Mouse (Mus musculus) midbrain, postnatal 0 days (tissue): Measurements from ENCODE around the gene Ube2e3. TPM values are rescaled to one million over a fixed set of nuclear protein-coding genes. Genes with fewer than 3 reads are reported as not detected.

Experiments used
- ATAC-seq: fragments of 200-750 bp; cut with Nextera tagmentation; 2 replicates; pipeline ENCODE4 v1.8.0; 2017; ENCODE audit warnings: moderate number of reproducible peaks, mild to moderate bottlenecking, moderate TSS enrichment, moderate library complexity; ENCODE audit not compliant: low FRiP score
- DNase-seq: peaks from one replicate; pipeline ENCODE4 v3.0.0-alpha.2; 2015; ENCODE audit warnings: low spot score
- H3K27ac ChIP-seq: fragments of 300-500 bp; sonication (generic); 2 replicates; pipeline ENCODE4 v1.5.1; 2014; ENCODE audit warnings: low read depth, mild to moderate bottlenecking, low read length, mixed read lengths
- H3K27me3 ChIP-seq: fragments of 300-500 bp; sonication (generic); 2 replicates; pipeline ENCODE4 v1.6.1; 2014; ENCODE audit warnings: low read length, control low read depth, mixed read lengths; ENCODE audit not compliant: insufficient read depth
- H3K36me3 ChIP-seq: fragments of 300-500 bp; sonication (generic); 2 replicates; pipeline ENCODE4 v1.6.1; 2014; ENCODE audit warnings: low read length, control low read depth, mixed read lengths; ENCODE audit not compliant: insufficient read depth
- H3K4me1 ChIP-seq: fragments of 300-500 bp; sonication (generic); 2 replicates; pipeline ENCODE4 v1.6.1; 2014; ENCODE audit warnings: mild to moderate bottlenecking, control low read depth, antibody characterized with exemption, low read length, mixed read lengths; ENCODE audit not compliant: insufficient read depth
- H3K4me2 ChIP-seq: fragments of 300-500 bp; sonication (generic); 2 replicates; pipeline ENCODE4 v1.6.1; 2014; ENCODE audit warnings: low read depth, mild to moderate bottlenecking, low read length, mixed read lengths; ENCODE audit not compliant: poor library complexity, severe bottlenecking
- H3K4me3 ChIP-seq: fragments of 300-500 bp; sonication (generic); 2 replicates; pipeline ENCODE4 v1.5.1; 2014; ENCODE audit warnings: low read depth, mild to moderate bottlenecking, low read length, moderate library complexity
- H3K9ac ChIP-seq: fragments of 300-500 bp; sonication (generic); replicated peaks from 2 replicates; pipeline ENCODE4 v1.6.1; 2014; ENCODE audit warnings: mild to moderate bottlenecking, low read length, moderate library complexity, mixed read lengths; ENCODE audit not compliant: poor library complexity, severe bottlenecking
- H3K9me3 ChIP-seq: fragments of 300-500 bp; sonication (generic); 2 replicates; pipeline ENCODE4 v1.6.1; 2016; ENCODE audit warnings: low read length, control low read depth
- CTCF ChIP-seq: IDR thresholded peaks from 2 replicates; pipeline ENCODE4 v1.5.1; 2016; ENCODE audit warnings: antibody characterized with exemption, mild to moderate bottlenecking
- WGBS: fragments of 180-500 bp; shearing (Covaris S2); extraction: QIAGEN DNeasy Blood & Tissue Kit; methylation state at CpG from one replicate; pipeline ENCODE4 v1.1.7; 2014; 5-methylcytosine and 5-hydroxymethylcytosine counted together
- polyA plus RNA-seq: library from polyadenylated mRNA; unstranded; fragments of >200 nt; fragmentation: Nextera tagmentation; extraction: Ambion mirVana; gene quantifications from 2 replicates; pipeline ENCODE4 v1.2.1, GENCODE M21; 2015
- total RNA-seq: library from RNA; depleted of rRNA; stranded (reverse); fragments of >200 nt; gene quantifications from 2 replicates; pipeline ENCODE4 v1.2.3, GENCODE M21; 2014

The Ube2e3 gene
- total and polyA plus RNA-seq, 2 experiments from 2014 or later: 196 to 200 TPM

GRCm38 (mm10) chr2:78895216-78895615 lies 27.3 kb downstream of the Ube2e3 start:
- DNase-seq (no peak), ATAC-seq (no peak)
- Histone ChIP-seq H3K36me3 (no peaks in the 10 kb centered on the region), H3K9me3 (no peaks in the 10 kb centered on the region), H3K27me3 (no peaks in the 10 kb centered on the region), H3K4me3 (no peak overlapping the region), H3K9ac (no peak overlapping the region), H3K4me1 (no peaks in the 10 kb centered on the region), H3K27ac (no peak overlapping the region), H3K4me2 (no peak overlapping the region)
- WGBS: 92% methylated on average over 2 of the region's 2 CpGs
- no peak for TF ChIP-seq CTCF

GRCm38 (mm10) chr2:78905916-78906315 lies 38.0 kb downstream of the Ube2e3 start:
- no peaks in the 10 kb centered on the region for H3K36me3 ChIP-seq
- no peaks in the 10 kb centered on the region for H3K4me1 ChIP-seq
- no peak overlapping the region for H3K27ac ChIP-seq
- H3K4me2 ChIP-seq: no peak overlapping the region
- no peak overlapping the region for H3K4me3 ChIP-seq
- H3K9me3 ChIP-seq: no peaks in the 10 kb centered on the region
- DNase-seq: no peak
- ATAC-seq: no peak
- WGBS: 64% methylated on average over 3 of the region's 3 CpGs
- no peak for TF ChIP-seq CTCF
- H3K27me3 ChIP-seq: no peaks in the 10 kb centered on the region
- no peak overlapping the region for H3K9ac ChIP-seq

DNA sequence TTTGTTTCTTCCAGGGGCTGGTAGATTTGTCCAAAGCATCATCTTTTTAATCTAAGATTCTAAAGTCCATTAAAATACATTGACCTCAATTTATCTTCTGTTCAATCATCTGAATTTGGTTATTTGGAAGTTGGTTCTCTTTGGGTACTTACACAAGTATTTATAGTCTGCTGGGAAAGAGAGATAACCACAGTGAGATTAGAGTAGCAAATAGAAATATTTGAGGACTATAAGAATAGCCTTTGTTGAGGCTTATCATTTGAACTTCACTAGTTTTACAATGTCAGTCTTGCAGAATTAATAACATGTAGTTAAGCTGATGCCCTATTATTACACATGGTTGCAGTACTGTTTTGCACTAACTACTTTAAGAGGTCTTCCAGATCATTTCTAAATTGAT lies 43.6 kb downstream of the Ube2e3 start:
- DNase-seq: no peak
- no peak overlapping the region for H3K9ac ChIP-seq
- H3K36me3 ChIP-seq: no peaks in the 10 kb centered on the region
- no peaks in the 10 kb centered on the region for H3K4me1 ChIP-seq
- no peak for TF ChIP-seq CTCF
- no peaks in the 10 kb centered on the region for H3K9me3 ChIP-seq
- ATAC-seq: no peak
- no peaks in the 10 kb centered on the region for H3K27me3 ChIP-seq
- H3K4me2 ChIP-seq: no peak overlapping the region
- no peak overlapping the region for H3K27ac ChIP-seq
- H3K4me3 ChIP-seq: no peak overlapping the region

- no peaks in the 10 kb centered on the region for H3K4me1 ChIP-seq
- DNase-seq (no peak), ATAC-seq (no peak)
- H3K27me3 ChIP-seq: no peaks in the 10 kb centered on the region
- no peak overlapping the region for H3K4me3 ChIP-seq
- H3K4me2 ChIP-seq: no peak overlapping the region
- no peak overlapping the region for H3K27ac ChIP-seq
- H3K36me3 ChIP-seq: no peaks in the 10 kb centered on the region
- 88% methylated on average over 2 of the region's 2 CpGs for WGBS
- H3K9me3 ChIP-seq: no peaks in the 10 kb centered on the region
- no peak overlapping the region for H3K9ac ChIP-seq
- no peak for TF ChIP-seq CTCF
Measured at GRCm38 (mm10) chr2:78914861-78915260, 46.9 kb downstream of the Ube2e3 start.

- WGBS: 88% methylated on average over 6 of the region's 6 CpGs
Measured at GRCm38 (mm10) chr2:78922980-78923674, 55.2 kb downstream of the Ube2e3 start.

DNA sequence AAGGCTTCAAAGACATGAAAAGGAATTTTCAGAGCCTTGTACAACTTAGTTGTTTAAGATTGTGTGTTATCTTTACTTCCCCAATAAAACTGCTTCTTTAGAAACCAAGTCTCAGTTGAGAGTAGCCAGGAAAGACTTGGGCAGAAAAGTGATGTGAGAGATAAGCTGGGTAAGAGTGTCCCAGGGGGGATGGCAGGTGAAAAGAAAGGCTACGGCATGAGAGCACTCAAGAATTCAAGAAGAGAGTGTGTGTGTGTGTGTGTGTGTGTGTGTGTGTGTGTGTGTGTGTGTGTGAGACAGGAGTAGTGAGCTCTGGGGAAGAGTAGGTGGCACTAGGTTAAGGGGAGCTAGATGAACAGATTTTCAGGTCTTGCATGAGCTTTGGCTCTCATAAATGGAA lies 57.9 kb downstream of the Ube2e3 start:
- no peaks in the 10 kb centered on the region for H3K4me1 ChIP-seq
- H3K27ac ChIP-seq: no peak overlapping the region
- DNase-seq: no peak
- H3K4me2 ChIP-seq: no peak overlapping the region
- no peaks in the 10 kb centered on the region for H3K9me3 ChIP-seq
- H3K27me3 ChIP-seq: no peaks in the 10 kb centered on the region
- no peak overlapping the region for H3K4me3 ChIP-seq
- TF ChIP-seq CTCF: no peak
- no peak for ATAC-seq
- H3K9ac ChIP-seq: no peak overlapping the region
- WGBS: 57% methylated on average over 1 of the region's 1 CpGs
- H3K36me3 ChIP-seq: no peaks in the 10 kb centered on the region

More at GRCm38 (mm10) chr2:78922980-78923674, 55.2 kb downstream of the Ube2e3 start:
- DNase-seq (no peak), ATAC-seq (no peak)
- Histone ChIP-seq H3K4me1 (no peaks in the 10 kb centered on the region), H3K4me3 (no peak overlapping the region), H3K27me3 (no peaks in the 10 kb centered on the region), H3K9ac (no peak overlapping the region), H3K27ac (no peak overlapping the region), H3K4me2 (no peak overlapping the region), H3K9me3 (no peaks in the 10 kb centered on the region), H3K36me3 (no peaks in the 10 kb centered on the region)
- TF ChIP-seq CTCF: no peak
